Mouse (Mus musculus) colon, adult 2 months (tissue): ENCODE measurements around the gene Marcks. TPM values are rescaled to one million over a fixed set of nuclear protein-coding genes. Genes with fewer than 3 reads are reported as not detected.

ENCODE experiments used
- polyA plus RNA-seq: library from polyadenylated mRNA; depleted of rRNA; stranded (reverse); fragments of >200 nt; gene quantifications from 2 replicates; pipeline ENCODE4 v1.2.3, GENCODE M21; 2012; rRNA removed

Gene Marcks
- 37.7 and 43.8 TPM in 2 replicates for polyA plus RNA-seq

DNA sequence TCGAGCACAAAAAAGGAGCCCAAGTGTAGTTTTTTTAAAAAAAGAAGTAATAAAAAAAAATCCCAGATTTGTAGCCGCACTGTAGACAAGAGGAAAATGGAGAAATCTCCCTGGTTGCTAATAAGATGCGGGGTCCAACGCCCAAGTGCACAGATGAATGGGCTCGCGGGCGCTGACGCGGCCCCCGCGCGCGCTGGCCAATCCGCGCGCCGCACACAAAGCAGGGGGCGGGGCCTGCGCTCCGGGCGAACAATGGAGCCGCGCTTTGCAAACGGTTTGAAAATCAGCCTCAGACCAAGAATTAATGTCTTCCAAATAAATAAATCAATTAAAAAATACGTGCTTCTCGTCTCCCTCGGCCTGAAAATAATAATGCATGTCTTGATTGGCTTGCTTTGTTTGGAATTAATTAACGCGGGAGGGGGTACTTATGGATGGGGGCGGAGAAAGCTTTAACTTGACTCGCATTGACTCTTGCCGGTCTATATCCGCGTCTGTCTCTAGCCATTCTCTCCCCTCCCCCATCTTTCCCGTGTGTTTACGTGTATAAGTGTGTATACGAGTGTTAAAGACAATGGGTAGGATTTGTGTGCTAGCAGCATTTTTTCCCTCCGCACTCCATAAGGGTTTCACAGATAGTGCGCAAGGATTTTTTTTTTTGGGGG, at the start of gene Marcks:
Gene Marcks, minus strand, starts transcription at position 143 of the 665 bp plus-strand sequence.

Other genes with a start within 250 kb of the Marcks start
- gene Hdac2, start 164.4 kb downstream of the Marcks start, polyA plus RNA-seq = 8.0 and 10.0 TPM in 2 replicates